Mouse (Mus musculus) urinary bladder, adult 18-20 months (tissue): ENCODE results near the gene Gm37240.
"Not testable (repeated sequence)": the region's sequence is repeated elsewhere in the genome, so short reads cannot be mapped to it uniquely, and the experiment has no call there.

Experiments used
- DNase-seq, 2 experiments: peaks; one replicate each; pipeline ENCODE4 v3.0.0; 2022; ENCODE audit warnings: low spot score in 2 of 2, mixed read lengths in 2 of 2

Gene Gm37240

GRCm38 (mm10) chr3:84649578-84650327 is 1237.6 kb downstream of the Gm37240 start:
- no peak for DNase-seq

- DNase-seq: not testable (repeated sequence)
Measured at GRCm38 (mm10) chr3:84648069-84648468, 1239.2 kb downstream of the Gm37240 start.

GRCm38 (mm10) chr3:84647616-84648015 is 1239.7 kb downstream of the Gm37240 start:
- DNase-seq: no peak

GRCm38 (mm10) chr3:84646331-84646845 is 1240.9 kb downstream of the Gm37240 start:
- DNase-seq: peak in 1 of 2 experiments; percentile 70

GRCm38 (mm10) chr3:84646007-84646290 is 1241.4 kb downstream of the Gm37240 start:
- peak in 1 of 2 experiments; percentile 47 for DNase-seq

GRCm38 (mm10) chr3:84645156-84646006 is 1241.9 kb downstream of the Gm37240 start:
- DNase-seq: peak in 1 of 2 experiments; percentile 72

- DNase-seq: no peak
Measured at GRCm38 (mm10) chr3:84642942-84643341, 1244.4 kb downstream of the Gm37240 start.

- DNase-seq: no peak
Measured at GRCm38 (mm10) chr3:84641391-84641790, 1245.9 kb downstream of the Gm37240 start.

- no peak for DNase-seq
Measured at GRCm38 (mm10) chr3:84640536-84640935, 1246.8 kb downstream of the Gm37240 start.

GRCm38 (mm10) chr3:84639767-84640500 is 1247.4 kb downstream of the Gm37240 start:
- no peak for DNase-seq

GRCm38 (mm10) chr3:84638858-84639257 is 1248.5 kb downstream of the Gm37240 start:
- DNase-seq: no peak

GRCm38 (mm10) chr3:84637890-84638578 is 1249.3 kb downstream of the Gm37240 start:
- DNase-seq: no peak

GRCm38 (mm10) chr3:84637095-84637494 is 1250.2 kb downstream of the Gm37240 start:
- no peak for DNase-seq

GRCm38 (mm10) chr3:84631586-84631985 is 1255.7 kb downstream of the Gm37240 start:
- no peak for DNase-seq

- DNase-seq: no peak
Measured at GRCm38 (mm10) chr3:84622026-84622425, 1265.3 kb downstream of the Gm37240 start.

- DNase-seq: no peak
Measured at GRCm38 (mm10) chr3:84619725-84620124, 1267.6 kb downstream of the Gm37240 start.

- DNase-seq: no peak
Measured at GRCm38 (mm10) chr3:84619056-84619455, 1268.3 kb downstream of the Gm37240 start.

- DNase-seq: no peak
Measured at GRCm38 (mm10) chr3:84618627-84619026, 1268.7 kb downstream of the Gm37240 start.

- no peak for DNase-seq
Measured at GRCm38 (mm10) chr3:84615856-84616225, 1271.5 kb downstream of the Gm37240 start.

GRCm38 (mm10) chr3:84615050-84615855 is 1272.1 kb downstream of the Gm37240 start:
- DNase-seq: no peak
